Mouse (Mus musculus): ENCODE measurements around the gene Foxo3. TPM values are rescaled to one million over a fixed set of nuclear protein-coding genes. Genes with fewer than 3 reads are reported as not detected.

Foxo3 gene
- polyA plus RNA-seq, 1 experiment from 2014 or later: 4.4 TPM

DNA sequence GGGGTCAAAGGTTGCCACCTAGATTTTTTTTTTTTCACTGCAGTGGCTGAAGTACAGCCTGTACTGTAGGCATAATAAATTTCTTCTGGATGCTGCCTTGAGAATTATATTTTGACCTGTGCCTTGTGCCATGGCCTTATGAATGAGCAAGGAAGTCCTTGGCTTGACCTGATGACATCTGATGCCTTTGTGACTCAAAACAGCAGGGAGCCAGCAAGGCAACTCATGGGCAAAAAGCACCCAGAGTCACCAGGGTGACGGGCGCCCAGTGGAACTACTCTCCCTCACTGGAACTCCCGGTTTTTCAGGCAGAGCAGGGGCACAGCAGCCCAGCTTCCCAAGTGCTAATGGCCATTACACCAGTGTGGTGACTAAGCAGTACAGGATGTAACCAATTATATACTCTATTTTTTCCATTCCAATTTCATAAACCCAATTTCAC is 45.4 kb downstream of the Foxo3 start:
- Histone ChIP-seq H3K36me3 (replicated peaks) (no peaks in the 10 kb centered on the region), H3K27ac (no peak overlapping the region), H3K9me3 (no peaks in the 10 kb centered on the region), H3K4me2 (no peak overlapping the region), H3K4me1 (peaks cover 9% of the 10 kb centered on the region; the same call in 1 of the 2 replicates), H3K27me3 (replicated peaks) (no peaks in the 10 kb centered on the region), H3K4me3 (no peak overlapping the region), H3K9ac (no peak overlapping the region)
- no peak for ATAC-seq (replicated peaks)
- WGBS: 83% methylated on average over 3 of the region's 3 CpGs

DNA sequence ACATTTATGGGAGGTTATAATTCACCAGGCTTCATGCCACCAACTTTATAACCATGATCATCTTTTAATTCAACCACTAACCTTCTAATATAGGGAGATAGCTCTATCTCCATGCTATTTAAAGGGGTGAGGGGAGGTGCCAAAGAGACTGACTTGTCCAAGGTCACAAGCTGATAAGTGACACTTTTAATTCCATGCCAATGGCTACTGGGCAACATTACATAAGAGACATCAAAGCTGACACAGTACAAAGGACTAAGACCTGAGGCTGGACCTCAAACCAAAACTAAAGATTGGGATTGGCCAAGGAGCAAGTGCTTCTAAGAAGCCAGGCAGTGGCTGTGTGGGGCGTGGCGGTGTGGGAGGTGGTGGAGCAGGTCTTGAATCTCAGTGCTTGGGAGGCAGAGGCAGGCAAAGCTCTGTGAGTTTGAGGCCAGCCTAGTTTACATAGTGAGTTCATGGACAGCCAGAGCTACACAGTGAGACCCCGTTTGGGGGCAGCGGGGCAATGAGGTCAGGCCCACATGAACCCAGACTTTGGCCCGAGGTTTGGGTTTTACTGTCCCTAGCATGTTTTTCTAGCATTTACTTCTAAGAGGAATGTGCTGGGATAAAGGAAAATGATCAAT is 46.0 kb downstream of the Foxo3 start:
- Histone ChIP-seq H3K27ac (no peak overlapping the region), H3K4me2 (no peak overlapping the region), H3K4me1 (peaks cover 9% of the 10 kb centered on the region; the same call in 1 of the 2 replicates), H3K9me3 (no peaks in the 10 kb centered on the region), H3K9ac (no peak overlapping the region), H3K27me3 (replicated peaks) (no peaks in the 10 kb centered on the region), H3K4me3 (no peak overlapping the region), H3K36me3 (replicated peaks) (no peaks in the 10 kb centered on the region)
- no peak for ATAC-seq (replicated peaks)
- 94% methylated on average over 5 of the region's 5 CpGs for WGBS

DNA sequence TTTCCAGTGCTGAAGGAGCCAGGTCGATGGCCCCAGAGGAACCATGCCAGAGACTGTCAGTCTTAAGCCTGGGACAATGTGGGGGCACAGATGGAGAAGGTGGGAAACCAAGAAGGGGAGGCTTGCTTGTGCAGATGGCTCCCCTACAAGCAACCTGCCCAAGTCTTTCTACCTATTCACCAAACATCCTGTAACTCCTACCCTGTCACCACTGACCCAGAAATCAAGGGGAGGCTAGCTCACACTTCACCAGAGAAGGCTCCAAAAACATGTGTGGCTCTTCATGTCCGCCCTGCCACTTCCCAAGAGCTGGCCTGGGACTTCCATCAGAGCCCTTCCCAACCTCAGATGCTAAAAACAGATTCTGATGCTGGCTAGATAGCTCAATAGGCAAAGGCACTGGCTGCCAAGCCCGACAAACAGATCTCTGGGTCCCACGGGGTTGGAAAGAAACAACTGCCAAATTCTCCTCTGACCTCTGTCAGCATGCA is 48.8 kb downstream of the Foxo3 start:
- WGBS: 69% methylated on average over 4 of the region's 4 CpGs
- no peaks in the 10 kb centered on the region for H3K27me3 ChIP-seq (replicated peaks)
- no peaks in the 10 kb centered on the region for H3K36me3 ChIP-seq (replicated peaks)
- H3K9me3 ChIP-seq: no peaks in the 10 kb centered on the region
- no peak for ATAC-seq (replicated peaks)
- H3K4me1 ChIP-seq: peaks cover 9% of the 10 kb centered on the region; the same call in 1 of the 2 replicates
- H3K9ac ChIP-seq: no peak overlapping the region
- H3K4me2 ChIP-seq: no peak overlapping the region
- H3K27ac ChIP-seq: no peak overlapping the region
- H3K4me3 ChIP-seq: no peak overlapping the region

DNA sequence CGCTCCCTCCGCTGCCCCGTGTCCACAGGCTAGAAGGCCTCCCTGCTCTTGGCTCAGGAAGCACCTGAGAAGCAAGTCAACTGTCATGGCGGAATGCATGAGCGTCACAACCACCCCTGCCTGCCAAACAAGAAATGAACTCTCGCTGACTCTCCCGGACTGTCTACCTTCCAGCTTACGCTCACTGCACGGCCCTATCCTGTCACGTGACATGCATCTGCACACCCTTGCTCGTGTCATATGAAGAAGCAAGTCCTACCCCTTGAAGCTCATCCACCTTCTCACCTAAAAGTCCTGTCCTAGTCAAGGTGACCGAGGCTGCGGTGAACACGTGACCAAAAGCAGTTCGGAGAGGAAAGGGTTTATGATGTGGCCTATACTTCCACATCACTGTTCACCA is 50.4 kb downstream of the Foxo3 start:
- H3K4me3 ChIP-seq: no peak overlapping the region
- 95% methylated on average over 15 of the region's 15 CpGs for WGBS
- ATAC-seq (replicated peaks): no peak
- no peaks in the 10 kb centered on the region for H3K27me3 ChIP-seq (replicated peaks)
- peaks cover 11% of the 10 kb centered on the region for H3K4me1 ChIP-seq
- H3K36me3 ChIP-seq (replicated peaks): no peaks in the 10 kb centered on the region
- no peaks in the 10 kb centered on the region for H3K9me3 ChIP-seq
- no peak overlapping the region for H3K9ac ChIP-seq
- no peak overlapping the region for H3K4me2 ChIP-seq
- H3K27ac ChIP-seq: no peak overlapping the region

DNA sequence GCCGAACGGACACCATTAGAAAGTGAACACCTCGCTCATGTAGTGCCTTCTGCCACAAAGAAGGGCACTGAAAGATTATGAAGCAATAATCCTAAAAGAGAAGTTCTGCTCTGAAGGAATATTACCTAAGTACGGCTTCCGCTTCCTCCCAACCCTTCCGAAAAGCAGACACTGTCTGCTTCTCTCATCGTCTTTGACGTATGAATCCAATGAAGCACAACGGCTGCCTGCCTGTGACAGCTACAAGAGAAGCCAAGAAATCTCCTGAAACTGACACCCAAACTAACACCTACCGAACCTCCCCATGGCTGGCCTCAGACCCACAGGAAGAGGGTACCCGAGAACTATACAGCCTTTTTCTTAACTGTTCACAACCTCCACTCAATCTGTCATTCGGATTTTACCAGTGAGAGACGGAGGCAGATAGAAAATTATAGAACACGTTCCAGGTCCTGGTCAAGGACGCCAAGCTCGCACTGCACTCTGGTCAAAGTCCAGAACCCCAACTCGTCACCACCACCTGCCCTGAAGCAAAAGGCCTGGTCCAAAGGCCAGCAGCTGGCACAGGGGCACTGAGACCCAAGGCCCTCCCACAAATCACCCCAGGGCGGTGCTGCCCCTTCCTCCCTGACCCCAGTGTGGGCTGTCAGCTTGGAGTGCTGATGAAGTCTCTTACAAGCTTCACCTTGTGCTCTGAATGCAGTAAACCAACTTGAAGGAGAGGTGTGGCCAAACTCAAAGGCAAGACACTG is 51.2 kb downstream of the Foxo3 start:
- ATAC-seq (replicated peaks): no peak
- no peak overlapping the region for H3K27ac ChIP-seq
- no peaks in the 10 kb centered on the region for H3K27me3 ChIP-seq (replicated peaks)
- H3K4me2 ChIP-seq: no peak overlapping the region
- no peaks in the 10 kb centered on the region for H3K9me3 ChIP-seq
- peaks cover 13% of the 10 kb centered on the region for H3K4me1 ChIP-seq
- H3K36me3 ChIP-seq (replicated peaks): no peaks in the 10 kb centered on the region
- 90% methylated on average over 18 of the region's 18 CpGs for WGBS
- no peak overlapping the region for H3K4me3 ChIP-seq
- H3K9ac ChIP-seq: no peak overlapping the region

DNA sequence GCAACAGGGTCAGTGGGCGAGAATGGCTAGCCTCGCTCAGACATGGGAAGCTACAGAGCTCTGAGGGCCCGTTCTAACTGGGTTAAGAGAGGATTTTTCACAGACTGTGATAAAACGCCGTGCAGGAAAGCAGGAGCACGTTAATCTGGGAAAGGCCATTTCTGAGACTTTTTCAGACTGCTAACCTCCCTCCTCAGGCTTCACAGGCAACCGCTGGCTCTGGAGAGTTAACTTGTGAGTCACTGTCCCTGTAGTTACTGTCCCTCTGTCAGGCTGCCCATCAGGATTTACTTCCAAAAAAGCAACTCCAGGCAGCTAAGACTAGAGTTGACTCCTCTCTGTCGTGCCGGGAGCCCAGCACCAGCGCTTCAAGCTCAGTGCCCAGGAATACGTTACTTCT is 54.6 kb downstream of the Foxo3 start:
- 73% methylated on average over 11 of the region's 11 CpGs for WGBS
- no peaks in the 10 kb centered on the region for H3K36me3 ChIP-seq (replicated peaks)
- H3K9ac ChIP-seq: no peak overlapping the region
- H3K9me3 ChIP-seq: no peaks in the 10 kb centered on the region
- no peak overlapping the region for H3K4me2 ChIP-seq
- no peaks in the 10 kb centered on the region for H3K27me3 ChIP-seq (replicated peaks)
- H3K4me1 ChIP-seq: peaks cover 4% of the 10 kb centered on the region; the same call in 1 of the 2 replicates
- ATAC-seq (replicated peaks): no peak
- no peak overlapping the region for H3K4me3 ChIP-seq
- H3K27ac ChIP-seq: no peak overlapping the region

DNA sequence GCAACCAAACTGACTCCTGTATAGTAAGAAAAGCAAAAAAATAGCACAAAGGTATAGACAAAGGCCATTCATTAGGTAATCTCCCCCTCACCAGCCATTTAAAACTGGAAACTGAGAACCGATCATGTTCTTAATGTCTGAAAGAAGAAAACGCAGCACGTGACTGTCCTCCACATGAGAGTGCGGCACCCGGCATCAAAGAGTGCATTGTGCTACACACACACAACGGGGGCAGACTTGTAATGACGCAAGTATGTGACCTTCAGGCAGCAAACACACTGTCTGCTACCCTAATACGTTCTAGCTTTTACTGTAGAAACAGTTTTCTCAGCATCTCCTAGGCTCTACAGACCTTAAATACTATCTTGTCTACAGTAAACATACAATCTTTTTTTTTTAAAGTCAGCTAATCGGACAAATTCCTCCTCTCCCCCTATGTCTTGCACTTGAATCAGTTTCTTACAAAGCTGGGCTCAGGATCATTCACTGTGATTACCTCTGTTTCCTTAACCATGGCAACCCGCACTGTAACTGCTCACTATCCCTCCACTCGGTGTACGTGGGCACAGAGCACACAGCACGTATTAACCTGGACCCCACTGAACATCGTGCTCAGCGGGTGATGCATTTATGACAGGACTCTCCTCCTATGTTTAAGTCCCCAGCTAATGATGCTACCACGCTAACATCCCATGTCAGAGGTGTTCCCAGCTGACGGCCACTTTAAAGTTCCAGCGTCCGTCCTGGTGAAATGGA is 55.2 kb downstream of the Foxo3 start:
- Histone ChIP-seq H3K36me3 (replicated peaks) (no peaks in the 10 kb centered on the region), H3K4me1 (peaks cover 4% of the 10 kb centered on the region; the same call in 1 of the 2 replicates), H3K4me2 (no peak overlapping the region), H3K9ac (no peak overlapping the region), H3K9me3 (no peaks in the 10 kb centered on the region), H3K27ac (no peak overlapping the region), H3K27me3 (replicated peaks) (no peaks in the 10 kb centered on the region), H3K4me3 (no peak overlapping the region)
- no peak for ATAC-seq (replicated peaks)
- WGBS: 71% methylated on average over 19 of the region's 19 CpGs

DNA sequence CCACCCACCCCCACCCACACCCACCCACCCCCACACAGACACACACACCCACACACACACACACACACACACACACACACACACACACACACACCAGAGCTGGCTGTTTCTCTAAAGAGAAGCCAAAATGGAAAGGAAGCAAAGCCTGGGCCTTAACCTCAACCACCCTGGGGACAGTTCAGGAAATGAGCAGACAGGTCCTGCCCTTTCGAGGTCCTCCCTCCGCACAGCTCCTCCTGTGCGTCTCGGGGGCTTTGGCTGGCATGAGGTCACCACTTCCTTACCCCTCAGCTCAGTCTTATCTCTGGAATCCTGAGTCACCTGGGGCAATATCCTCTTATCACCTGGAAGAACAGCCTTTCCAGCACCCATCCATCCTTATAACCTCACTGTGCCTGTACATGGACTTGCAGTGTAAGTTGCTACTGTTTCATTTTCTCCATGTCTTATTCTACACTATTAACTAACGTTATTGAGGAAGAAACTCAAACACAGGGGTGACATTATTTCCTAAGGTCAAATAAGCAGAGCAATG is 56.1 kb downstream of the Foxo3 start:
- no peak overlapping the region for H3K9ac ChIP-seq
- no peaks in the 10 kb centered on the region for H3K27me3 ChIP-seq (replicated peaks)
- H3K9me3 ChIP-seq: no peaks in the 10 kb centered on the region
- no peak overlapping the region for H3K4me2 ChIP-seq
- WGBS: 82% methylated on average over 5 of the region's 5 CpGs
- peaks cover 4% of the 10 kb centered on the region; the same call in 1 of the 2 replicates for H3K4me1 ChIP-seq
- H3K36me3 ChIP-seq (replicated peaks): no peaks in the 10 kb centered on the region
- H3K4me3 ChIP-seq: no peak overlapping the region
- ATAC-seq (replicated peaks): no peak
- no peak overlapping the region for H3K27ac ChIP-seq

DNA sequence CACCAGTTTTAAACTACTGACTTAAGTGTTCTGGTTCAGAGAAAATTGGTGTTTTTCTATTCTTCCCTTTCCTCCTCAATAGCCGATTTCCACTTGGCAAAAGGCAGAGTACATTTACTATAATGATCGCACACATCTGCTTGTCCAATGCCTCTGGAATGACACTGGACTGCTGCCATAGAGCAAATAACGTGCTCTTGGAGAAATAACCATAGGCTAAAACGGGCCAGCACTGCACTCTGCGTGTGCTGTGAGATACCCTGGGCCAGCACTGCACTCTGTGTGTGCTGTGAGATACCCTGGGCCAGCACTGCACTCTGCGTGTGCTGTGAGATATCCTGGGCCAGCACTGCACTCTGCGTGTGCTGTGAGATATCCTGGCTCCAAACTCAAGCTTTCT is 65.1 kb downstream of the Foxo3 start:
- Histone ChIP-seq H3K36me3 (replicated peaks) (no peaks in the 10 kb centered on the region), H3K27ac (no peak overlapping the region), H3K27me3 (replicated peaks) (no peaks in the 10 kb centered on the region), H3K4me2 (no peak overlapping the region), H3K4me3 (no peak overlapping the region), H3K4me1 (peaks cover 7% of the 10 kb centered on the region; the same call in 1 of the 2 replicates), H3K9me3 (no peaks in the 10 kb centered on the region), H3K9ac (no peak overlapping the region)
- WGBS: 86% methylated on average over 7 of the region's 7 CpGs
- ATAC-seq (replicated peaks): no peak

DNA sequence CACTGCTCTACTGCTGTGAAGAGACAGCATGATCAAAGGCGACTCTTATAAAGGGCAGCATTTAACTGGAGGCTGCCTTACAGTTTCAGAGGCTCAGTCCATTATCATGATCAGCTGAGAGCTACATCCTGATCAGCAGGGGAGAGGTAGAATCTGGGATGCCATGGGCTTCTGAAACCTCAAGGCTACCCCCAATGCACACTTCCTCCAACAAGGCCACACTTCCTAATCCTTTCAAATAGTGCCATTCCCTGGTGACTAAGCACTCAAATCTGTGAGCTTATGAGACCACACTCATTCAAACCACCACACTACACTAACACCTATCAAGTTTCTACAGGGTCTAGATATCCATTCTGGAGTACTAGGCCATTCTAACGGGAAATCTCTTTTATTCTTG is 65.9 kb downstream of the Foxo3 start:
- no peaks in the 10 kb centered on the region for H3K36me3 ChIP-seq (replicated peaks)
- H3K27me3 ChIP-seq (replicated peaks): no peaks in the 10 kb centered on the region
- ATAC-seq (replicated peaks): no peak
- H3K4me3 ChIP-seq: no peak overlapping the region
- no peak overlapping the region for H3K27ac ChIP-seq
- H3K4me2 ChIP-seq: no peak overlapping the region
- H3K4me1 ChIP-seq: peaks cover 7% of the 10 kb centered on the region; the same call in 1 of the 2 replicates
- WGBS: 72% methylated on average over 2 of the region's 2 CpGs
- H3K9me3 ChIP-seq: no peaks in the 10 kb centered on the region
- H3K9ac ChIP-seq: no peak overlapping the region

DNA sequence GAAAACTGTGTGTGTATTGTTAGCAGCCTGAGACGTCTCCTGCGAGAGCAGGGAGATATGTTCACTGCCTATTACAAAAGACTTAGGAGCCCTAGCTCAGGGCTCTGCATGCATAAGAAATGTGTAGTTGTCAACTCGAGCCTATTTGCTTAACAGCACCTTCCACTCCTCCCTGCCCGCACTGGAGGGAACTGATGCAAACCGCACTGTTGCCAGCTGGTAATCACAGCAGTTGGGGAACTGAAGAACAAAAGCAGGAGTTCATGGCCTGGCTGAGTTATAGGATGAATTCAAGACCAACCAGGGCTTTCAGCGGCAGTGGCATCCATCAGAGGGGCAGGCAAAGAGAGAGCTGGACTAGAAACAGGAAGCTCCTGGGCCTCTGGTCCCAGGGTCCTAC is 66.7 kb downstream of the Foxo3 start:
- Histone ChIP-seq H3K36me3 (replicated peaks) (no peaks in the 10 kb centered on the region), H3K9ac (no peak overlapping the region), H3K9me3 (no peaks in the 10 kb centered on the region), H3K27ac (no peak overlapping the region), H3K4me3 (no peak overlapping the region), H3K27me3 (replicated peaks) (no peaks in the 10 kb centered on the region), H3K4me2 (no peak overlapping the region), H3K4me1 (peaks cover 7% of the 10 kb centered on the region; the same call in 1 of the 2 replicates)
- WGBS: 47% methylated on average over 6 of the region's 6 CpGs
- ATAC-seq (replicated peaks): no peak

DNA sequence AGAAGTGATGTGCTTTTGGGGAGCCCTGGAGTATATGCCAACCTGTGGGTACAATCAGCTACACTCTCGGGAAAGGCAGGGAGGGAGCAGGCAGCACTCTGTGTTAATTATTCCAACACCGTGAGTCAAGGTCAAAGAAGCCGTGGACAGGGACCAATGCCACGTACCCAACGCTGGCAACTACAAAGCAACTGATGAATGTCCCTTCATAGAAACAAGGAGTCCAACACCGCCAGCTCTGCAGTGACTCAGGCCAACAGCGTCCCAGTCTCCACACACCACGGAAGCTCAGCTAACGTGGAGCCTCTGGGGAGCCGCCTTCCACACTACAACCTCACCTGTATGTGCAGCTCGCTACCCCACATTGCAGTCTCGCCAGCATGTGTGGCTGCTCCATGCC is 68.9 kb downstream of the Foxo3 start:
- Histone ChIP-seq H3K36me3 (replicated peaks) (no peaks in the 10 kb centered on the region), H3K9ac (no peak overlapping the region), H3K4me1 (peaks cover 7% of the 10 kb centered on the region; the same call in 1 of the 2 replicates), H3K4me3 (no peak overlapping the region), H3K9me3 (no peaks in the 10 kb centered on the region), H3K27ac (no peak overlapping the region), H3K27me3 (replicated peaks) (no peaks in the 10 kb centered on the region), H3K4me2 (no peak overlapping the region)
- WGBS: 93% methylated on average over 12 of the region's 12 CpGs
- ATAC-seq (replicated peaks): no peak

Measured in midbrain, embryonic 15.5 days (tissue).